ENCODE assay signal across 11 mouse cellular contexts in genomic region chr5:64807603-64808002, GRCm38 (mm10). TPM values are rescaled to one million over a fixed set of nuclear protein-coding genes. Genes with fewer than 3 reads are reported as not detected.
DNase-seq lines count a peak whose midpoint lies in the region; ATAC-seq and TF ChIP-seq lines count a peak whose summit lies in the region.
"Had no signal": no experiment of that assay in that cellular context is flagged by ENCODE, and none has a peak within 500 bp of the region (broad histone marks: within the 10 kb centered on the region; RNA-seq: fewer than 3 reads in every experiment).

No protein-coding gene starts in this region.

- TF ChIP-seq CTCF in kidney, adult 2 months (conservative IDR thresholded peaks at IDR 0.05; ENCODE audit: insufficient read depth, insufficient read length, low read depth, low read length), result no peak

- no peak for ATAC-seq in heart, embryonic 16.5 days (replicated peaks; ENCODE audit: extremely low read depth, insufficient read depth, low FRiP score)
- no peak for ATAC-seq in liver, embryonic 15.5 days (ENCODE audit: insufficient read depth)
- ATAC-seq: Patski had no signal

- no peaks in the 10 kb centered on the region for H3K9me3 ChIP-seq in embryonic facial prominence, embryonic 10.5 days
- H3K9me3 ChIP-seq in heart, embryonic 16.5 days (replicated peaks; ENCODE audit: control insufficient read depth, low read length), result no peaks in the 10 kb centered on the region
- H3K9me3 ChIP-seq in liver, embryonic 15.5 days (replicated peaks), result no peaks in the 10 kb centered on the region

- TF ChIP-seq POLR2A in kidney, adult 2 months (IDR thresholded peaks at IDR 0.05; ENCODE audit: low read depth, low read length), result no peak

- H3K4me1 ChIP-seq in kidney, adult 2 months (ENCODE audit: control insufficient read depth, insufficient read depth, low read length), result peaks cover 53% of the 10 kb centered on the region
- peaks cover 86% of the 10 kb centered on the region for H3K4me1 ChIP-seq in embryonic facial prominence, embryonic 10.5 days
- peaks cover 66% of the 10 kb centered on the region for H3K4me1 ChIP-seq in heart, embryonic 16.5 days (ENCODE audit: control insufficient read depth, insufficient read depth, low read length)
- H3K4me1 ChIP-seq in liver, embryonic 15.5 days (replicated peaks), result peaks cover 80% of the 10 kb centered on the region

- H3K4me2 ChIP-seq in heart, embryonic 16.5 days (ENCODE audit: low read depth, low read length), result peak overlapping the region; percentile 55
- peak overlapping the region; percentile 84 for H3K4me2 ChIP-seq in liver, embryonic 15.5 days

- H3K27ac ChIP-seq in kidney, adult 2 months (ENCODE audit: insufficient read depth, low read depth, low read length), result peak overlapping the region; percentile 72; the same call in 1 of the 2 replicates
- H3K27ac ChIP-seq in embryonic facial prominence, embryonic 10.5 days (replicated peaks), result peak overlapping the region; percentile 99
- peak overlapping the region; percentile 74 for H3K27ac ChIP-seq in heart, embryonic 16.5 days (ENCODE audit: low read length)
- peak overlapping the region; percentile 97 for H3K27ac ChIP-seq in liver, embryonic 15.5 days (replicated peaks)

- H3K4me3 ChIP-seq in kidney, adult 2 months (ENCODE audit: insufficient read depth, low read depth, low read length), result no peak overlapping the region
- H3K4me3 ChIP-seq in embryonic facial prominence, embryonic 10.5 days, result peak overlapping the region; percentile 27; the same call in 1 of the 2 replicates
- peak overlapping the region; percentile 28 for H3K4me3 ChIP-seq in heart, embryonic 16.5 days (ENCODE audit: low read length)
- peak overlapping the region; percentile 95 for H3K4me3 ChIP-seq in liver, embryonic 15.5 days (replicated peaks)

- 29% methylated on average over 4 of the region's 4 CpGs for WGBS in kidney, adult 2 months
- 62% methylated on average over 4 of the region's 4 CpGs for WGBS in embryonic facial prominence, embryonic 10.5 days
- WGBS in heart, embryonic 16.5 days, result 37% methylated on average over 4 of the region's 4 CpGs
- WGBS in liver, embryonic 15.5 days (ENCODE audit: insufficient replicate concordance), result 11% methylated on average over 4 of the region's 4 CpGs

- no peaks in the 10 kb centered on the region for H3K27me3 ChIP-seq in kidney, adult 2 months (replicated peaks; ENCODE audit: control insufficient read depth, insufficient read depth, low read length)
- H3K27me3 ChIP-seq in embryonic facial prominence, embryonic 10.5 days (replicated peaks; ENCODE audit: low read depth, poor library complexity, severe bottlenecking), result no peaks in the 10 kb centered on the region
- H3K27me3 ChIP-seq in heart, embryonic 16.5 days (ENCODE audit: control insufficient read depth, insufficient read depth, low read length), result no peaks in the 10 kb centered on the region
- H3K27me3 ChIP-seq in liver, embryonic 15.5 days, result 0 out of 2 replicates have a peak, but pooled peaks cover under 1% of the 10 kb centered on the region
- H3K27me3 ChIP-seq: Patski had no signal

- no peak for DNase-seq in kidney, adult 2 months
- no peak for DNase-seq in kidney, postnatal 36 days
- no peak for DNase-seq in embryonic facial prominence, embryonic 10.5 days (ENCODE audit: low spot score)
- no peak for DNase-seq in cerebellum, adult 8-10 months
- DNase-seq in adrenal gland, adult 18-20 months (ENCODE audit: low spot score in 2 of 2), result no peak
- no peak for DNase-seq in frontal cortex, adult 2 months (ENCODE audit: extremely low spot score in 1 of 2, low spot score in 1 of 2)
- DNase-seq: cerebellum, adult 18-20 months; spleen, adult 18-20 months had no signal

- no peaks in the 10 kb centered on the region for H3K36me3 ChIP-seq in kidney, adult 2 months (ENCODE audit: control insufficient read depth, insufficient read depth, low read length)
- H3K36me3 ChIP-seq in embryonic facial prominence, embryonic 10.5 days (replicated peaks), result peaks cover 15% of the 10 kb centered on the region
- no peaks in the 10 kb centered on the region for H3K36me3 ChIP-seq in heart, embryonic 16.5 days (ENCODE audit: control insufficient read depth, insufficient read depth)
- peaks cover 46% of the 10 kb centered on the region for H3K36me3 ChIP-seq in liver, embryonic 15.5 days (replicated peaks)

- peak overlapping the region; percentile 44 for H3K9ac ChIP-seq in heart, embryonic 16.5 days (ENCODE audit: low read length)
- peak overlapping the region; percentile 39 for H3K9ac ChIP-seq in liver, embryonic 15.5 days

RNA-seq across cellular contexts. Expression of gene Klf3, which starts 4.4 kb away (rescaled TPM):
- 46.9 and 47.0 TPM in 2 replicates for polyA plus RNA-seq in kidney, adult 2 months (2012; rRNA removed)
- polyA plus RNA-seq in embryonic facial prominence, embryonic 10.5 days (2016; fragmentation: Nextera tagmentation; extraction: Ambion mirVana), result 55.0 and 55.2 TPM in 2 replicates
- 41.2 and 41.9 TPM in 2 replicates for polyA plus RNA-seq in heart, embryonic 16.5 days (2015; fragmentation: Nextera tagmentation; extraction: Ambion mirVana)
- polyA plus RNA-seq in liver, embryonic 15.5 days (2015; fragmentation: Nextera tagmentation; extraction: Ambion mirVana), result 104 and 107 TPM in 2 replicates
- 10 to 100 TPM; 48.2 to 57.3 TPM for total RNA-seq in adrenal gland, adult 18-20 months (2021)
- 21.7 and 25.4 TPM in 2 replicates for polyA plus RNA-seq in frontal cortex, adult 2 months (2012; rRNA removed)
